Mouse (Mus musculus): ENCODE results near the gene Wfdc9.

DNA sequence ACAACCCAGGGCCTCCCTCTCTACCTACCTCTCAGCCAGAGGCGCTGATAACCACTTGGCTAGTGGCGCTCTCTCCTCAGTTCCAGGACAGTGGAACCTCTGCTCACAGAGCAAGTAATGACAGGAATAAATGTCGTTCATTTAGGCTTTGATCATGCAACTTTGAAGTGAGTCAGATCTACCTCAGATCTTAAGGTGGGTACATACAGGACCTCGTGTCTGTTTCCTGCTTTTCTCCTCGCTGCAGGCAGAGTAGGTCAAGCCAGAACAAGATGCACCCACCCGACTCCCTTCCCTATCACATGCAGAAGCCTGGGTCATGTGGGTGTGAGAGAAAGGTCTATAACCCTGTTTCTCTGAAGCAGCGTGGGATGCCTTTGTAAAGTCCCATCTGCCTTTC is 17.6 kb upstream of the Wfdc9 start, which contains the start of gene Wfdc11:
- TF ChIP-seq CTCF (conservative IDR thresholded peaks at IDR 0.05 in 1 of 2, IDR thresholded peaks at IDR 0.05 in 1 of 2; ENCODE audit: low read depth in 2 of 2, low read length in 2 of 2): no peak
- TF ChIP-seq NRF1 (IDR thresholded peaks at IDR 0.05; ENCODE audit: low read depth, low read length): no peak

Data from CH12.LX (cell line).